Mouse (Mus musculus) small intestine, adult 2 months (tissue): ENCODE data around the gene Tomm70a. TPM values are rescaled to one million over a fixed set of nuclear protein-coding genes. Genes with fewer than 3 reads are reported as not detected.

Experiments used
- H3K27ac ChIP-seq: fragments of 200-500 bp; 2 replicates; pipeline ENCODE4 v1.5.1; 2012; ENCODE audit warnings: low read depth, low read length, control low read depth, inconsistent platforms; ENCODE audit not compliant: insufficient read depth
- H3K27me3 ChIP-seq: fragments of 200-500 bp; 2 replicates; pipeline ENCODE4 v1.6.1; 2012; ENCODE audit warnings: mild to moderate bottlenecking, moderate library complexity, low read length, inconsistent platforms; ENCODE audit not compliant: control insufficient read depth, insufficient read depth
- H3K36me3 ChIP-seq: fragments of 200-500 bp; 2 replicates; pipeline ENCODE4 v1.6.1; 2012; ENCODE audit warnings: mild to moderate bottlenecking, low read length, control low read depth, inconsistent platforms; ENCODE audit not compliant: control insufficient read depth, insufficient read depth
- H3K4me1 ChIP-seq: fragments of 200-500 bp; 2 replicates; pipeline ENCODE4 v1.6.1; 2012; ENCODE audit warnings: low read length, inconsistent platforms, mixed read lengths; ENCODE audit not compliant: control insufficient read depth, insufficient read depth, insufficient read length
- H3K4me3 ChIP-seq: fragments of 200-500 bp; 2 replicates; pipeline ENCODE4 v1.5.1; 2012; ENCODE audit warnings: low read depth, mild to moderate bottlenecking, control low read depth, inconsistent platforms, low read length, moderate library complexity
- CTCF ChIP-seq: fragments of 200-500 bp; IDR thresholded peaks from 2 replicates; pipeline ENCODE4 v1.5.1; 2012; ENCODE audit warnings: low read depth, mild to moderate bottlenecking, control low read depth, inconsistent platforms, low read length, moderate library complexity, mixed read lengths; ENCODE audit not compliant: insufficient replicate concordance, insufficient read length; ENCODE audit errors: extremely low read depth
- POLR2A ChIP-seq: fragments of 200-500 bp; IDR thresholded peaks from 2 replicates; pipeline ENCODE4 v1.6.1; 2012; ENCODE audit warnings: low read depth, mild to moderate bottlenecking, control low read depth, inconsistent platforms, low read length, moderate library complexity
- WGBS: fragments of 180-500 bp; shearing (Covaris S2); methylation state at CpG from one replicate; pipeline ENCODE4 v1.1.7; 2018; 5-methylcytosine and 5-hydroxymethylcytosine counted together
- polyA plus RNA-seq: library from polyadenylated mRNA; depleted of rRNA; stranded (reverse); fragments of >200 nt; gene quantifications from 2 replicates; pipeline ENCODE4 v1.2.3, GENCODE M21; 2012; rRNA removed

Tomm70a gene
- polyA plus RNA-seq, 1 experiment = 8.5 TPM

- Histone ChIP-seq H3K36me3 (peaks cover 45% of the 10 kb centered on the region), H3K27ac (no peak overlapping the region), H3K27me3 (no peaks in the 10 kb centered on the region), H3K4me1 (no peaks in the 10 kb centered on the region), H3K4me3 (no peak overlapping the region)
- no peak for TF ChIP-seq POLR2A
- 95% methylated on average over 14 of the region's 14 CpGs for WGBS
Measured at GRCm38 (mm10) chr16:57191214-57191613, 69.7 kb downstream of the Tomm70a start.

GRCm38 (mm10) chr16:57196590-57196989 lies 75.1 kb downstream of the Tomm70a start:
- peaks cover 48% of the 10 kb centered on the region for H3K36me3 ChIP-seq
- H3K27ac ChIP-seq = no peak overlapping the region
- H3K4me1 ChIP-seq = no peaks in the 10 kb centered on the region
- no peaks in the 10 kb centered on the region for H3K27me3 ChIP-seq
- no peak overlapping the region for H3K4me3 ChIP-seq
- 84% methylated on average over 5 of the region's 5 CpGs for WGBS
- TF ChIP-seq CTCF (no peak), POLR2A (no peak)

GRCm38 (mm10) chr16:57197281-57197680 lies 75.8 kb downstream of the Tomm70a start:
- TF ChIP-seq CTCF = no peak
- TF ChIP-seq POLR2A = no peak
- WGBS = 78% methylated on average over 3 of the region's 3 CpGs

More at GRCm38 (mm10) chr16:57197281-57197680, 75.8 kb downstream of the Tomm70a start:
- no peaks in the 10 kb centered on the region for H3K27me3 ChIP-seq
- no peak overlapping the region for H3K4me3 ChIP-seq
- no peak overlapping the region for H3K27ac ChIP-seq
- peaks cover 42% of the 10 kb centered on the region for H3K36me3 ChIP-seq
- no peaks in the 10 kb centered on the region for H3K4me1 ChIP-seq

Other genes with a start within 250 kb of the Tomm70a start
- gene Tmem45a, start 235.5 kb upstream of the Tomm70a start, polyA plus RNA-seq = 0.24 and 0.25 TPM in 2 replicates
- not detected in 2 replicates for gene Lnp1, start 193.6 kb upstream of the Tomm70a start, polyA plus RNA-seq
- gene Tmem45a2, start 50.3 kb upstream of the Tomm70a start, polyA plus RNA-seq = 0.08 TPM in 1 of 2 replicates, not detected in the other
- 7.9 and 9.8 TPM in 2 replicates for gene Nit2, start 45.6 kb downstream of the Tomm70a start, polyA plus RNA-seq
- gene Tbc1d23, start 109.8 kb downstream of the Tomm70a start, polyA plus RNA-seq = 5.5 and 9.4 TPM in 2 replicates
- gene Tmem30c, start 171.2 kb downstream of the Tomm70a start, polyA plus RNA-seq = not detected in 2 replicates
- gene Filip1l, start 231.4 kb downstream of the Tomm70a start, polyA plus RNA-seq = 2.2 and 3.2 TPM in 2 replicates